Mouse (Mus musculus) cortical plate, adult 2 months (tissue): ENCODE data around the gene Gm3488. TPM values are rescaled to one million over a fixed set of nuclear protein-coding genes. Genes with fewer than 3 reads are reported as not detected.
"Not testable (repeated sequence)": the region's sequence is repeated elsewhere in the genome, so short reads cannot be mapped to it uniquely, and the experiment has no call there.

Experiments used
- H3K27ac ChIP-seq: fragments of 200-500 bp; 2 replicates; pipeline ENCODE4 v1.5.1; 2012; ENCODE audit warnings: low read length, control low read depth, inconsistent platforms; ENCODE audit not compliant: insufficient read depth
- H3K4me1 ChIP-seq: fragments of 200-500 bp; 2 replicates; pipeline ENCODE4 v1.6.1; 2011; ENCODE audit warnings: low read length; ENCODE audit not compliant: control insufficient read depth, insufficient read depth
- H3K4me3 ChIP-seq: fragments of 200-500 bp; 2 replicates; pipeline ENCODE4 v1.5.1; 2011; ENCODE audit warnings: mild to moderate bottlenecking, low read length, control low read depth; ENCODE audit not compliant: insufficient read depth
- polyA plus RNA-seq: library from polyadenylated mRNA; depleted of rRNA; stranded (reverse); fragments of >200 nt; gene quantifications from 2 replicates; pipeline ENCODE4 v1.2.3, GENCODE M21; 2012; rRNA removed

Gene Gm3488
- polyA plus RNA-seq: 1.8 and 2.0 TPM in 2 replicates

DNA sequence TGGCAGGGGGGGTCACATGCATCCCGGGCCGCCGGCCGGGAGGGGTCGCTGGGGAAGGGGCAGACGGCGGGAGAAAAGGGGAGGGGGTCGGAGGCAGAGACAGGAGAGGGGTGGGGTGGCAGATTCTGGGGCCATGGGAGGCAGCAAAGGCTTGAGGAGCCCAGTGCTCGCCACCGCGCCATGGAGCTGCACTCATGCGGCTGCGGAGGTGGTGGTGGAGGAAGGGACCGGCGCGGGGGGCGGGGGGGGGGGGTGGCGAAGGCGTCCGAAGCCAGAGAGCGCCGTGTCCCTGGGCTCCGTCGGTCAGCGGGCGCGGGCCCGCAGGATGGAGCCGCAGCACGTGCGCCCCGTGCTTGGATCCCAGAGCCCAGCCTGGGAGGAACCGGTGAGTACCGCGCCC is at the start of gene Gm3488:
Gene Gm3488, plus strand, starts transcription at position 301 of the 400 bp plus-strand sequence.
- not testable (repeated sequence) for H3K4me3 ChIP-seq, H3K4me1 ChIP-seq, H3K27ac ChIP-seq

DNA sequence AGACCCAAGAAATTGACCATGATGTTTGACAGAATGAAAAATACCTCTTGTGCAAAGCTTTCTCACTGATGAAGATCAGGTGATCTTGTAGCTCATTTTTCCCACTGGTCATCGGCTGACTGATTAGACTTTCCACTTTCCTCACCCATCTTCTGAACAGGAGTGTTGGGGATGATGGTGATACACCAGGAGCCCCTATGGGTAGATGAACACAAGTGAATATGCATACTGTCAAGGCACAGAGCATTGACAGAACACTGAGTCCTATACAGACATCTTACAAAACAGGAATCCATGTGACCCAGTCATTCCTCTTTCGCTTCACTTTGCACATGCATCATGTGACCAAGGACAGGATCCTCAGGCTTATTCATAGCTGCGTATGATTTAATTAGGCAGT is 46.1 kb upstream of the Gm3488 start, which contains the start of gene Gm3194:
Gene Gm3194, minus strand, starts transcription at position 101 of the 400 bp plus-strand sequence.
- not testable (repeated sequence) for H3K4me1 ChIP-seq, H3K4me3 ChIP-seq

DNA sequence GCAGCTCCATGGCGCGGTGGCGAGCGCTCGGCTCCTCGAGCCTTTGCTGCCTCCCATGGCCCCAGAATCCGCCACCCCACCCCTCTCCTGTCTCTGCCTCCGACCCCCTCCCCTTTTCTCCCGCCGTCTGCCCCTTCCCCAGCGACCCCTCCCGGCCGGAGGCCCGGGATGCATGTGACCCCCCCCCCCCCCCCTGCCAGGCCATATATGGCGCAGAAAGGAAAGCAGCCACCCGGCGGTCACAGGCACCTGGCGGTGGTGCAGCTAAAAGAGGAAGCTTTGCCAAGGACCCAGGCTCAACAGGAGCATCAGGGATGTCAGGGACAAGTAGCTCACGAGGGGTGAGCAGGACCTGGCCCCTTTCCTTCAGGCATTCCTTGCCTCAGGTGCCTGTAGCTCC is 41.0 kb upstream of the Gm3488 start:
- not testable (repeated sequence) for H3K27ac ChIP-seq, H3K4me1 ChIP-seq, H3K4me3 ChIP-seq

More for the DNA sequence above, 46.1 kb upstream of the Gm3488 start, which contains the start of gene Gm3194:
- not testable (repeated sequence) for H3K27ac ChIP-seq

DNA sequence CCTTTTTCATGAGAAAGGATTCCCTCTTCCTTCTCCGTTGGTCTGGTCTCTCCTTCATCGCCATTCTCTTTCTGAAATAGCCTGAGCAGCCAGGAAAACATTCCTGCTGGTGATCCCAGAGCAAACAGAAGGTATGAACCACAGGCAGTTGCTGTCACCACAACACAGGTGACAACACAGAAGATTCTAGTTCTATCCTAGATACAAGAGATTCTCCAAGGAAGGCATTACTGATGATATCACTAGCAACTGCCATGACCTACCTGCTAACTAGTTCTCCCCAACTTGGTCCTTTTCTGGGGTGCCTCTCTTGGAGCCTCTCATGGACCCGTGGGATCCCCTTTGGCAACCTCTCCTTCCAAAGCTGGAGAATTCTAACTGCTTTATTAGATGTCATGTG is 23.7 kb upstream of the Gm3488 start, which contains the start of gene Gm8246:
Gene Gm8246, minus strand, starts transcription at position 101 of the 400 bp plus-strand sequence.
- H3K4me3 ChIP-seq, H3K4me1 ChIP-seq, H3K27ac ChIP-seq: not testable (repeated sequence)

DNA sequence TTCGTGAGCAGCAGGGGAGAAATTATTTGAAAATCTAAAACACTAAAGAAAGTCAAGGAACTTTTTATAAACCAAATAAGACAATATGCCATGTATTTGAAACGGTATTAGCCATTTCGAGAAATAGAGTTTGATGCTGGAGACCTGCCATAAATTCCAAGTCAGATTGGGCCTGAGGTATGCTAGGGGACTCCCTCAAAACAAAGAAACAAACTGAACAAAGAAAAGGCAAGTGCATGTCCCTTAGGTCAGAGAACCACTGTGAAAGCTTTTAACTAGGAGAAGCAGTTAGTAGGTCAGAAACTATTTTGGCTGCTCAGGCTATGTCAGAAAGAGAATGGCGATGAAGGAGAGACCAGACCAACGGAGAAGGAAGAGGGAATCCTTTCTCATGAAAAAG is 17.6 kb upstream of the Gm3488 start, which contains the start of gene Gm3187:
Gene Gm3187, plus strand, starts transcription at position 301 of the 400 bp plus-strand sequence.
- not testable (repeated sequence) for H3K4me3 ChIP-seq, H3K27ac ChIP-seq, H3K4me1 ChIP-seq

DNA sequence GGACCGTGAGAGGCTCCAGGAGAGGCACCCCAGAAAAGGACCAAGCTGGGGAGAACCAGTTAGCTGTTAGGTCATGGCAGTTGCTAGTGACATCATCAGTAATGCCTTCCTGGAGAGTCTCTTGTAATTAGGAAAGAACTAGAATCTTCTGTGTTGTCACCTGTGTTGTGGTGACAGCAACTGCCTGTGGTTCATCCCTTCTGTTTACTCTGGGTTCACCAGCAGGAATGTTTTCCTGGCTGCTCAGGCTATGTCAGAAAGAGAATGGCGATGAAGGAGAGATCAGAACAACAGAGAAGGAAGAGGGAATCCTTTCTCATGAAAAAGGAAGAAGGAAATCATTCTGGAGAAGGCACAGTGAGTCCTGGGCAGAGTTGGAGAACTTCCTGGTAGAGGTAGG is 36.7 kb downstream of the Gm3488 start, which contains the start of gene Gm3532:
Gene Gm3532, plus strand, starts transcription at position 301 of the 400 bp plus-strand sequence.
- not testable (repeated sequence) for H3K27ac ChIP-seq, H3K4me1 ChIP-seq, H3K4me3 ChIP-seq

Other genes starting within 250 kb of the Gm3488 start
- gene Gm3526, start 241.1 kb upstream of the Gm3488 start, polyA plus RNA-seq: not detected in 2 replicates
- gene Gm3542, start 166.7 kb upstream of the Gm3488 start, polyA plus RNA-seq: not detected in 2 replicates
- gene Gm3500, start 112.6 kb upstream of the Gm3488 start, polyA plus RNA-seq: 0.17 TPM in 1 of 2 replicates, not detected in the other
- 1.6 and 1.7 TPM in 2 replicates for gene Gm3194, start 46.2 kb upstream of the Gm3488 start, polyA plus RNA-seq
- 0.06 TPM in 1 of 2 replicates, not detected in the other for gene Gm8246, start 23.8 kb upstream of the Gm3488 start, polyA plus RNA-seq
- not detected in 2 replicates for gene Gm3187, start 17.5 kb upstream of the Gm3488 start, polyA plus RNA-seq
- gene Gm3532, start 36.8 kb downstream of the Gm3488 start, polyA plus RNA-seq: not detected in 2 replicates
- not detected in 2 replicates for gene Gm8265, start 131.4 kb downstream of the Gm3488 start, polyA plus RNA-seq
- gene Gm9603, start 185.8 kb downstream of the Gm3488 start, polyA plus RNA-seq: not detected in 2 replicates
- 0.19 and 0.54 TPM in 2 replicates for gene Gm3373, start 239.9 kb downstream of the Gm3488 start, polyA plus RNA-seq